Mouse (Mus musculus) limb, embryonic 12.5 days (tissue): ENCODE data around the gene Olfr811. TPM values are rescaled to one million over a fixed set of nuclear protein-coding genes. Genes with fewer than 3 reads are reported as not detected.

Experiments
- ATAC-seq: fragments of 200-750 bp; cut with Nextera tagmentation; 2 replicates; pipeline ENCODE4 v1.8.0; 2017; ENCODE audit warnings: low read depth, moderate TSS enrichment; ENCODE audit not compliant: insufficient number of reproducible peaks, insufficient read depth, low FRiP score, low TSS enrichment
- H3K27ac ChIP-seq: fragments of 300-500 bp; sonication (generic); 2 replicates; pipeline ENCODE4 v1.5.1; 2016; ENCODE audit warnings: mild to moderate bottlenecking, moderate library complexity
- H3K27me3 ChIP-seq: fragments of 300-500 bp; sonication (generic); 2 replicates; pipeline ENCODE4 v1.6.1; 2016; ENCODE audit warnings: mild to moderate bottlenecking, moderate library complexity
- H3K36me3 ChIP-seq: fragments of 300-500 bp; sonication (generic); 2 replicates; pipeline ENCODE4 v1.6.1; 2016; ENCODE audit warnings: mild to moderate bottlenecking, moderate library complexity
- H3K4me1 ChIP-seq: fragments of 300-500 bp; sonication (generic); replicated peaks from 2 replicates; pipeline ENCODE4 v1.6.1; 2016
- H3K4me2 ChIP-seq: fragments of 300-500 bp; sonication (generic); 2 replicates; pipeline ENCODE4 v1.6.1; 2016; ENCODE audit warnings: mild to moderate bottlenecking, moderate library complexity
- H3K4me3 ChIP-seq: fragments of 300-500 bp; sonication (generic); replicated peaks from 2 replicates; pipeline ENCODE4 v1.5.1; 2016; ENCODE audit warnings: mild to moderate bottlenecking
- H3K9ac ChIP-seq: fragments of 300-500 bp; sonication (generic); replicated peaks from 2 replicates; pipeline ENCODE4 v1.6.1; 2016; ENCODE audit warnings: mild to moderate bottlenecking, moderate library complexity
- H3K9me3 ChIP-seq: fragments of 300-500 bp; sonication (generic); 2 replicates; pipeline ENCODE4 v1.6.1; 2016; ENCODE audit warnings: mild to moderate bottlenecking, moderate library complexity
- WGBS: fragments of 180-500 bp; shearing (Covaris S2); methylation state at CpG from one replicate; pipeline ENCODE4 v1.1.7; 2016; 5-methylcytosine and 5-hydroxymethylcytosine counted together
- polyA plus RNA-seq: library from polyadenylated mRNA; unstranded; fragments of >200 nt; fragmentation: Nextera tagmentation; extraction: Ambion mirVana; gene quantifications from 2 replicates; pipeline ENCODE4 v1.2.1, GENCODE M21; 2016

Gene Olfr811
- polyA plus RNA-seq, result not detected in 2 replicates

GRCm38 (mm10) chr10:129804296-129804695 is at the start of gene Olfr811:
Gene Olfr811, minus strand, starts transcription at chr10:129804396.
- H3K36me3 ChIP-seq, result no peaks in the 10 kb centered on the region
- WGBS, result 83% methylated on average over 4 of the region's 4 CpGs
- H3K4me2 ChIP-seq, result no peak within 1 kb of the TSS
- no peaks in the 10 kb centered on the region for H3K27me3 ChIP-seq
- no peak within 1 kb of the TSS for H3K9ac ChIP-seq
- no peak within 1 kb of the TSS for H3K4me3 ChIP-seq
- ATAC-seq, result no peak
- H3K4me1 ChIP-seq, result no peaks in the 10 kb centered on the region
- H3K9me3 ChIP-seq, result no peaks in the 10 kb centered on the region
- H3K27ac ChIP-seq, result no peak within 1 kb of the TSS

- no peak overlapping the region for H3K27ac ChIP-seq
- H3K9ac ChIP-seq, result no peak overlapping the region
- no peaks in the 10 kb centered on the region for H3K27me3 ChIP-seq
- no peak overlapping the region for H3K4me2 ChIP-seq
- no peaks in the 10 kb centered on the region for H3K9me3 ChIP-seq
- no peak for ATAC-seq
- 95% methylated on average over 1 of the region's 1 CpGs for WGBS
- no peaks in the 10 kb centered on the region for H3K4me1 ChIP-seq
- no peak overlapping the region for H3K4me3 ChIP-seq
- H3K36me3 ChIP-seq, result no peaks in the 10 kb centered on the region
Observed at GRCm38 (mm10) chr10:129847343-129847742, 43.1 kb upstream of the Olfr811 start.

DNA sequence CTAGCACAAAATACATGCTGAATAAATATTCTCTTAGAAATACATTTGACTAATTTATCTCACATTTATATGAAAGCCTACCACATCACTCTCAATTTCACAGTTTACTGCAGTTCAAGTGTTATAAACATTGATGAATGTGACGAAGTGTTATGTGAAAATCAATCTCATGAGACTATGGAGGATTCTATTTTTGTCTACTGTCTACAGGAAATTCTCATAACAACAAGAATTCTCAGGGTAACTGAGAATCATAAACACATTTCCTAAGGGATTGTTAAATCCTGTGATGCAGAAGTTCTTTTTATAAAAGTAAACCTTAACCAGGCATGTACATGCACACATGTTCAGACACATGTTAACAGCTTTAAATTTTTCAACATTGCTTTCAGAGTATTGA is 41.8 kb upstream of the Olfr811 start, which contains the start of gene Olfr812:
Gene Olfr812 (minus strand): TSS at position 101 of the 400 bp plus-strand sequence.
- H3K27me3 ChIP-seq, result no peaks in the 10 kb centered on the region
- H3K9ac ChIP-seq, result no peak within 1 kb of the TSS
- 65% methylated on average over 1 of the region's 1 CpGs for WGBS
- no peak within 1 kb of the TSS for H3K4me3 ChIP-seq
- no peak for ATAC-seq
- H3K36me3 ChIP-seq, result no peaks in the 10 kb centered on the region
- no peak within 1 kb of the TSS for H3K4me2 ChIP-seq
- no peaks in the 10 kb centered on the region for H3K4me1 ChIP-seq
- no peak within 1 kb of the TSS for H3K27ac ChIP-seq
- no peaks in the 10 kb centered on the region for H3K9me3 ChIP-seq

DNA sequence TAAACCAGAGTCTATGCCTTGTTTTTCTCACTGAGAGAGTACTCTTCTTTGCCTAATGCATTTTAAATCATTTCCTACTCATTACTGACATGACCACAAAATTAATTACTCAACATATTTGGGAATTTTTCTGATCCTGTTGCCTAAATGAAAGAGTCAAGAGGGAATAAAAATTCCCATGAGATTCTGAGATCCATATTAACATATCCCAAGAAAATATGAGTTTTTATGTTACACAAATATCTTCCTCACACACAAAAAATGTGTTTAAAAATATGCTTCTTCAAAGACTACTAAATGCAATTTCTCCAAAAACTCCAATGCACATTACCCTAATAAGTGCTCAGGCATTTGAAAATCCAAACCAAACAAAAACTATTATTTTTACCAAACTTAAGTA is 9.4 kb downstream of the Olfr811 start, which contains the start of gene Olfr810:
Gene Olfr810 (minus strand): TSS at position 101 of the 400 bp plus-strand sequence.
- H3K4me2 ChIP-seq, result no peak within 1 kb of the TSS
- no peak within 1 kb of the TSS for H3K4me3 ChIP-seq
- H3K27ac ChIP-seq, result no peak within 1 kb of the TSS
- no peaks in the 10 kb centered on the region for H3K36me3 ChIP-seq
- no peaks in the 10 kb centered on the region for H3K4me1 ChIP-seq
- no peak within 1 kb of the TSS for H3K9ac ChIP-seq
- no peak for ATAC-seq
- no peaks in the 10 kb centered on the region for H3K27me3 ChIP-seq
- no peaks in the 10 kb centered on the region for H3K9me3 ChIP-seq

DNA sequence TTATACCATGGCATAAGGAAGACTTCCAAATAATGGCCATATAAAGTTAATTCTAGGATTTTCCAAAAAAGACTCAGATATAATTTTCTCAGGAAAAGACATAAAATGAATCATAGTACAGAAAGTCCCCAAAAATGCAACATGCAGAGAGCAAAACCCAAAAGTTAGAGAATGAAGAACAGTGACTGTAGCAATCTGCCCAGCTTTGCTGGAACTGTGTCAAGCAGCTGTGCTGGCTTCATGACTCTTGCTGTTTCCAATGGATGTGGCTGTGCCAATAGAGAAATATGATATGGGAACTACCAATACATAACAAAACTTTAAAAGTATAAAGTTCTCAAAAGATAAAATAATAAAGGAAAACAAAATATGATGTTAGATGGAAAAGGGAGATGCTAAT is 26.1 kb downstream of the Olfr811 start:
- ATAC-seq, result no peak
- Histone ChIP-seq H3K4me1 (no peaks in the 10 kb centered on the region), H3K36me3 (no peaks in the 10 kb centered on the region), H3K9me3 (no peaks in the 10 kb centered on the region), H3K4me3 (no peak overlapping the region), H3K4me2 (no peak overlapping the region), H3K9ac (no peak overlapping the region), H3K27ac (no peak overlapping the region), H3K27me3 (no peaks in the 10 kb centered on the region)

- ATAC-seq, result no peak
- Histone ChIP-seq H3K4me1 (no peaks in the 10 kb centered on the region), H3K4me3 (no peak within 1 kb of the TSS), H3K27me3 (no peaks in the 10 kb centered on the region), H3K9ac (no peak within 1 kb of the TSS), H3K27ac (no peak within 1 kb of the TSS), H3K36me3 (no peaks in the 10 kb centered on the region), H3K9me3 (no peaks in the 10 kb centered on the region), H3K4me2 (no peak within 1 kb of the TSS)
Observed at GRCm38 (mm10) chr10:129774338-129774737, 29.9 kb downstream of the Olfr811 start, which contains the start of gene Olfr809. Gene Olfr809, plus strand, starts transcription at chr10:129774638.

DNA sequence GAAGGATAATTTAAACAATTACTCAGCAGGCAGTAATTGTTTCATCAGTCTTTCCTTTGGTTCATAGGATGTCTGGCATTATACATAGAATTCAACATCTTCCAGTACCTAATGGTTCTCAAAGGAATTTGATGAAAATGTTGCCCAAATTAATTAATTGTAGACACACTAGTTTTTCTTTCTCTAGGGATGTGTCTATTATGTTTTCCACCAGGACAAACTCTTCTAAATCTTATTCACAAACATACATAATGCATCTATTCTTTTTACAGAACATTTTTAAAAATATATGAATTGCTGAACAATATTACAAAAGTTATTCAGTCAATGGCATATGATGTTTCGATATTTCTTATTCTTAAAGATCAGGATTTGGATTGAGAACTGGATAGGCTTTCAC is 39.0 kb downstream of the Olfr811 start, which contains the start of gene Olfr808:
Gene Olfr808 (plus strand): TSS at position 301 of the 400 bp plus-strand sequence.
- ATAC-seq, result no peak
- WGBS, result 81% methylated on average over 1 of the region's 1 CpGs
- no peak within 1 kb of the TSS for H3K4me3 ChIP-seq
- H3K9me3 ChIP-seq, result no peaks in the 10 kb centered on the region
- H3K27ac ChIP-seq, result no peak within 1 kb of the TSS
- no peaks in the 10 kb centered on the region for H3K36me3 ChIP-seq
- no peaks in the 10 kb centered on the region for H3K27me3 ChIP-seq
- H3K4me2 ChIP-seq, result no peak within 1 kb of the TSS
- no peak within 1 kb of the TSS for H3K9ac ChIP-seq
- no peaks in the 10 kb centered on the region for H3K4me1 ChIP-seq

GRCm38 (mm10) chr10:129757693-129758092 is 46.5 kb downstream of the Olfr811 start, which contains the start of gene Olfr807:
Gene Olfr807, minus strand, starts transcription at chr10:129757793.
- no peak for ATAC-seq
- 82% methylated on average over 1 of the region's 1 CpGs for WGBS
- H3K9me3 ChIP-seq, result no peaks in the 10 kb centered on the region

More at GRCm38 (mm10) chr10:129757693-129758092, 46.5 kb downstream of the Olfr811 start, which contains the start of gene Olfr807:
- Histone ChIP-seq H3K4me2 (no peak within 1 kb of the TSS), H3K36me3 (no peaks in the 10 kb centered on the region), H3K9ac (no peak within 1 kb of the TSS), H3K4me1 (no peaks in the 10 kb centered on the region), H3K27ac (no peak within 1 kb of the TSS), H3K27me3 (no peaks in the 10 kb centered on the region), H3K4me3 (no peak within 1 kb of the TSS)

Other genes starting within 250 kb of the Olfr811 start
- not detected in 2 replicates for gene Olfr794, start 236.7 kb downstream of the Olfr811 start, polyA plus RNA-seq
- gene Olfr796, start 191.8 kb downstream of the Olfr811 start, polyA plus RNA-seq, result not detected in 2 replicates
- gene Olfr798, start 176.5 kb downstream of the Olfr811 start, polyA plus RNA-seq, result not detected in 2 replicates
- gene Olfr799, start 166.9 kb downstream of the Olfr811 start, polyA plus RNA-seq, result not detected in 2 replicates
- gene Olfr800, start 146.7 kb downstream of the Olfr811 start, polyA plus RNA-seq, result not detected in 2 replicates
- not detected in 2 replicates for gene Olfr801, start 130.5 kb downstream of the Olfr811 start, polyA plus RNA-seq
- not detected in 2 replicates for gene Olfr802, start 116.2 kb downstream of the Olfr811 start, polyA plus RNA-seq
- not detected in 2 replicates for gene Olfr803, start 110.1 kb downstream of the Olfr811 start, polyA plus RNA-seq
- not detected in 2 replicates for gene Olfr804, start 101.2 kb downstream of the Olfr811 start, polyA plus RNA-seq
- not detected in 2 replicates for gene Olfr805, start 75.0 kb downstream of the Olfr811 start, polyA plus RNA-seq
- gene Olfr806, start 62.5 kb downstream of the Olfr811 start, polyA plus RNA-seq, result not detected in 2 replicates
- not detected in 2 replicates for gene Olfr807, start 46.6 kb downstream of the Olfr811 start, polyA plus RNA-seq
- gene Olfr808, start 38.9 kb downstream of the Olfr811 start, polyA plus RNA-seq, result not detected in 2 replicates
- gene Olfr809, start 29.8 kb downstream of the Olfr811 start, polyA plus RNA-seq, result not detected in 2 replicates
- gene Olfr810, start 9.5 kb downstream of the Olfr811 start, polyA plus RNA-seq, result not detected in 2 replicates
- not detected in 2 replicates for gene Olfr812, start 41.7 kb upstream of the Olfr811 start, polyA plus RNA-seq
- not detected in 2 replicates for gene Olfr813, start 51.0 kb upstream of the Olfr811 start, polyA plus RNA-seq
- not detected in 2 replicates for gene Olfr814, start 75.5 kb upstream of the Olfr811 start, polyA plus RNA-seq
- not detected in 2 replicates for gene Olfr815, start 101.5 kb upstream of the Olfr811 start, polyA plus RNA-seq
- gene Olfr816, start 111.2 kb upstream of the Olfr811 start, polyA plus RNA-seq, result not detected in 2 replicates
- gene Olfr818, start 144.7 kb upstream of the Olfr811 start, polyA plus RNA-seq, result not detected in 2 replicates
- not detected in 2 replicates for gene Olfr819, start 162.9 kb upstream of the Olfr811 start, polyA plus RNA-seq
- gene Olfr247, start 171.7 kb upstream of the Olfr811 start, polyA plus RNA-seq, result not detected in 2 replicates
- not detected in 2 replicates for gene Gm10310, start 180.7 kb upstream of the Olfr811 start, polyA plus RNA-seq
- not detected in 2 replicates for gene Olfr820, start 208.2 kb upstream of the Olfr811 start, polyA plus RNA-seq
- gene Olfr821, start 226.0 kb upstream of the Olfr811 start, polyA plus RNA-seq, result not detected in 2 replicates